Mouse (Mus musculus) cerebellum, adult 9-10 months (tissue): ENCODE measurements around the gene Hexb.

Source experiments
- DNase-seq: peaks from one replicate; pipeline ENCODE4 v3.0.0; 2022

The Hexb gene

GRCm38 (mm10) chr13:97223856-97224255 lies 25.7 kb upstream of the Hexb start:
- DNase-seq = no peak

DNA sequence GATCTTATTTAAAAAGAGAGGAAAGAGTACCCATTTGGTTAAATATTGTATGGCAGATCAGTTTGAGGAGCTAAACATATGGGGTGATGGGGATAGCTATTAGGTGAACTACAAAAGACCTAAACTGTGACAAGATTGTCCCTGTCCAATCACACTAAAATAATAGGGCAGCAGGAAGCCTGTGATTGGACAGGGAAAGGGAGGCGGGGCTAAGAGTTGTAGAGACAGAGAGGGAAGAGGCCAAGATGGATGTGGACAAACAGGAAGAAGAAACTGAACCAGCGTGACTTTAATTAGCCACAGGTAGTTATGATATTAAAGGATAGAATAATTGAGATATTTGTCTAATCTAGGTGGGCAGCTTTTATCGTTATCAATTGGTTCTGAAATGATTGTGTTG lies 21.9 kb upstream of the Hexb start:
- DNase-seq = no peak

- no peak for DNase-seq
Observed at GRCm38 (mm10) chr13:97216196-97216595, 18.0 kb upstream of the Hexb start.

DNA sequence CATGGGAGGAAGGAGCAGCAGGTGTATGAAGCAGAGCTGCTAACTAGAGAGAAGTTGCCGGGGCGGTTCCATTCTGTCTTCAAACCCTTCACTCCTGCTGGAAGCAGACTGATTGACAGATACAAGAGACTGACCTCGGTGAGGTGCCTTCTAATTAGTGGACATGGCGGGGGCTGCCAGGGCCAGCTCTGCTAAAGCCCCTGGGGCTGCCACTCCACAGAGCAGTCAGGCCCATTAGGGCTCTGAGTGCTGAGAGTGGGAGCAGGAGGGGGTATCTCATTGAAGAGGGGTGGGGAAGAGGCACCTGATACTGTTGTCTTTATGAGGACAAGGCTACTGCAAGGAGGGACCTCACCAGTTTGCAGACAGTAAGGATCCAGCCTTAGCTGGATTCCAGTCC lies 17.4 kb upstream of the Hexb start:
- DNase-seq = no peak

- DNase-seq = no peak
Observed at GRCm38 (mm10) chr13:97214583-97215268, 16.6 kb upstream of the Hexb start.

GRCm38 (mm10) chr13:97208500-97209010 lies 10.4 kb upstream of the Hexb start:
- DNase-seq = no peak

- no peak for DNase-seq
Observed at GRCm38 (mm10) chr13:97208112-97208478, 9.9 kb upstream of the Hexb start.

DNA sequence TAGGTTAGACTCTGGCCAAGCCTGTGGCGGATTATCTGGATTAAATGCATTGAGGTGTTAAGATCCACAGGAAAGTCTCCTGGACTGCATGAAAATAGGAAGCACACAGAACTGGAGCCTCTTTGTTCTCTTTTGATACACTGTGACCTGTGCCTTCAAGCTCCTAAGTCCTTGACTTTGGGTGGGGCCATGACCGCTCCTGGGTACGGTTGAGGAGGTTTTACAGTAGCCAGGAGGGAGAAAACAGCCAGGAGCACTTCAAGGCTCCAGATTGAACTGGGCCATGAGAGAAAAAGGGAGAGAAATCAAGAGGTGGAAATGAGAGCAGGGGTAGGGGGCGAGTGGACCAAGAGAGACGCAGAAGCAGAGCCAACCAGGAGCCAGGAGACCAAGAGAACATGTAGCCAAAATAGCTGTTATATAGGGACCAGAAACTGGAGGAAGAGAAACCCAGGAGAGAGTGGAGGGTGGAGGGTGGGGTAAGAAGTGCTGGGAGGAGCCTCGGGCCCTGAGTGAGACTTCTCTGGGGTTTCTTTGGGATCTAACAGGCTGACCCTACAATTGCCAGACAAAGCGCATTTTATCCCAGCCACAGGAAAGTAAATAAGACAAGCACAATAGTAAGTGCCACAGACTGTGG lies 9.4 kb upstream of the Hexb start:
- DNase-seq = no peak

DNA sequence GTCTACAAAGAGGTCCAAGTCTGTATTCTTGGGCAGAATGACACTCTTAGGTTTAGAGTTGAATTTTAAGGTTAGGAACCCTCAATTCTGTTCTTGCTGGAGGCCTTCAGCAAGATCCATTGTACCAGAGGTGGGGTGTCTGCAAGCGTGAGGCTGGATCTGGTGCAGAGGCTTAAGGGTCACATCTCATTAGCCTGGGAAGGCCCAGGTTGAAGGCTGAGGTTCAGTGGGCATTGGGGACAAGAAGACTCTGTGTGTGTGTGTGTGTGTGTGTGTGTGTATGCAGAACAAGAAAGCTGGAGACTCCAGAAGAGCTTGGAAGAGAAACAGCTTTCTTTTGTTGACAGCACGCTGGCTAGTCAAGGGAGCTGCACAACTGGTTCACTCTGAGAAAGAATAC lies 7.9 kb upstream of the Hexb start:
- DNase-seq = no peak

GRCm38 (mm10) chr13:97205052-97205701 lies 7.0 kb upstream of the Hexb start:
- peak; percentile 84 for DNase-seq

- no peak for DNase-seq
Observed at GRCm38 (mm10) chr13:97201896-97202295, 3.7 kb upstream of the Hexb start.

GRCm38 (mm10) chr13:97201076-97201475 lies 2.9 kb upstream of the Hexb start:
- DNase-seq = no peak

DNA sequence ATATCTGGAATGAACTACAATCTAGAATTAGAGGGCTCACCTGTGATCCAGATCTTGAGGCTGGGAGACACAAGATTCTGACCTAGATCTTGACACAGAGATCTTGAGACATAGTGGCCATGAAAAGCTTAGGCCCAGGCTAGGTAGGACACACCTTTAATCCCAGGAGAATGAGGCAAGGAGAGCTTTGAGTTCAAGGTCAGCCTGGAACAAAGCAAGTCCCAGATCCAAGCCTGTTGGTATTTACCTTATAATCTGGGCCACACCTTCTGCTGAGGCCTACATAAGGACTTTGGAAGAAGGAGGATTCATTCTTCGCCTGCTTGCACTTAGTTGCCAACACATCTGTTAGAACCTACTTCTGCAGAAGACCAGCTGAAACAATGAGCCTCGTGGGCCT lies 966 bp upstream of the Hexb start:
- DNase-seq = no peak

- DNase-seq = no peak
Observed at GRCm38 (mm10) chr13:97196925-97197218, 1.3 kb downstream of the Hexb start.

GRCm38 (mm10) chr13:97196186-97196924 lies 1.8 kb downstream of the Hexb start:
- no peak for DNase-seq

- DNase-seq = peak; percentile 83
Observed at GRCm38 (mm10) chr13:97193420-97193819, 4.7 kb downstream of the Hexb start.

DNA sequence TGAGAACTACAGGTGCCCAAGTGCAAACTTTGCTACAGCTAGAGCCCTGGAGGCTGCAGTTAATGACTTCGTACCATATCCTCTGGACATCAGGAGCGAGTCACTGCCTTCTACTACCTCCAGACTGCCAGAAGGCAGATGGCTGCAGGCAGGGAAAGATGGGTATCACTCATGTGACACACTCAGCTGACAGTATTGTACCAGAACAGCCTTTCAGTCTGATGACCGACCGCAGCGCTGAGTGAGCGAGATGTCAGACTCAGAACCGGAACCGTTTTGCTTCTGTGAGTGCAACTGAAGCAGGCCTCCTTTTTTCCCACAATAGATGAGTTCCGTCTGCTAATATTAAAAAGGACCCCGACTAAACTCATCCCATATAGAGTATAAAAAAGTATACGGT lies 5.5 kb downstream of the Hexb start:
- DNase-seq = no peak

- DNase-seq = no peak
Observed at GRCm38 (mm10) chr13:97187693-97188092, 10.5 kb downstream of the Hexb start.

DNA sequence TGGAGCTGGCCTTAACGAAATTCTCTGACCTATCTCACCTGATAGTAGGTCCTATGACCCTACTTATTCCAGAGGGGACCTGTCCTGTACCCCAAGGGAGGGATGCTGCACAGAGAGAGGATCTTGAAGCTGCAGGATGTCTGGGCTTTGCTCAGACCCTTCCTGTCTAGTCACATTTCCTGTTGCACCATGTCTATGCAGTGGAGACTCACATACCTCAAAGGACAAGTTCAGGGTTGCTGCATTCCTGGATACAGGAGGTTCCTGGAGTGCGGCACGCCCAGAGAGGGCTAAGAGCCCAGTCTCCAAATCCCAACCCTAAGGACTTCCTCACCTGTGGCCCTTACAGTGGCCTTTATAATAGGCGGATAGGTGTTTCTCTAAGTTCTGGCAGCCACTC lies 11.8 kb downstream of the Hexb start:
- no peak for DNase-seq

- no peak for DNase-seq
Observed at GRCm38 (mm10) chr13:97184656-97185055, 13.5 kb downstream of the Hexb start.

DNA sequence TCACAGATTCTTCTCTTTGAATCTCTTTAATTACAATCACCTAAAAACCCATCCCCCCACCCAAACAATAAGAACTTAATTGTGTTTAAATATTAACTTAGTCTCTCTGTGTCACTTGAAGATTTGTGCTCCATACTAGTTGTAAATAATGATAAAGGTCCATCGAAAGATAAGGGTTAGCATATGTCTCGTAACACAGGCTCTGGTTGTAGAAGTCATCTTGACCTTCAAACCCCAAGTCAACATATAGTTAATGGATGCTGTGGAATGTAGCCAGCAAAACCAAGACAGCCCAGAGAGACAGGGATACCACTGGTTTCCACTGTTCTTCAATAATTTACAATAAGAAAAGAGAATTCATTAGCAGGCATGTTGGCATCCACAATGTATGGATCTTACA lies 14.0 kb downstream of the Hexb start:
- no peak for DNase-seq

DNA sequence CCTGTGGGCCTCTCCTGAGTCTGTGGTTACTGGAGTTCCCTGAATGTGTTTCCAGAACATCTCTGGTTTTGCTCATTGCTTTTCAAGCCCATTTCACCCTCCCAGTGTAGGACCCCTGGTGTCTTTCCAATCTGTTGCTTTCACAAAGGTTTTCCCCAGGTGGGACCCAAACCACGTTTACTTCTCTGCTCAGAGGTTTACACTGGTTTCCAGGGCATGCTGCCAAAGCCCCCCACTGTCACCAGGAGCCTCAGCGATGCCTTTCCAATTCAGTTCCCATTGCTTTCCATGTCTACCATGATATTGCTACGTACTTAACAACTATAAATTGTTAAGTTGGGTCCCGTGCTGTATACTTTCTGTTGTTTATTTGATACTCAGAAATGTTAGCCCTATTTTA lies 15.3 kb downstream of the Hexb start:
- no peak for DNase-seq

DNA sequence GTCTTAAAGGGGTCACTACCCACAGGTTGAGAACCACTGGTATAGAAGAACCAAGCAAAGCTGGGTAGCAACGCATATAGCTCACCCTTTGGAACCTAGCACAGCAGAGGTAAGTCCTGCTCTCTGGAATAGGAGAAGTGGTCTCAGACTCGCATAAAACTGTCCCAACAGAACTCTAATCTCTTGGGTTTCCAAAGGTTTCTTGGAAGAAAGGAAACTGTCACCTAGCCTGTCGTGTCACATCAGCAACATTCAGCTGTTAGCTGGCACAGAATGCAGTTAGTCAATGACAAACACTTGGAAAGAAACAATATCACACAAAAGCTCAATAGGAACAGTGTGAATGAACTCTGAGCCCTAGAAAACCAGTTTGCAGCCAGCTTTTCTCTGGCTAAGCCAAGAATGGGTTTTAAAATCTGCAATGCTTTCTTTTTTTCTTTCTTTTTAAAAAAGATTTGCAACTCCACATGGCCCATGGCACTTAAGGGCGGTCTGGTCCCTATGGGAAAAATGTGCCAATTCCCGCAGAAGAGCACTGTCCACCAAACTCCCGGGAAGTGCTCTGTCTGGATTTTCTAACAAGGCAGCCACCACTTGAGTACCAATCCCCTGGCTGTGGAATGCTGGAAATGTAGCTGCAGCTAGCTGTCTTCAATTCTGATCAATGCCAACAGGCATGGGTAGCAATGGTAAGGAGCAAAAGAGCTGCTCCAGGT lies 17.9 kb downstream of the Hexb start:
- DNase-seq = no peak
